Mouse (Mus musculus) liver, embryonic 14.5 days (tissue): ENCODE data around the gene Tmem189. TPM values are rescaled to one million over a fixed set of nuclear protein-coding genes. Genes with fewer than 3 reads are reported as not detected.

Experiments used
- ATAC-seq: fragments of 200-750 bp; cut with Nextera tagmentation; 2 replicates; pipeline ENCODE4 v1.8.0; 2017; ENCODE audit warnings: moderate number of reproducible peaks, mild to moderate bottlenecking, moderate library complexity; ENCODE audit not compliant: insufficient read depth
- DNase-seq, 3 experiments: peaks; one replicate each; pipeline ENCODE4 v3.0.0-alpha.2; 2012 to 2013; ENCODE audit warnings: low read depth in 3 of 3, low spot score in 3 of 3
- H3K27ac ChIP-seq: fragments of 300-500 bp; sonication (generic); 2 replicates; pipeline ENCODE4 v1.5.1; 2014; ENCODE audit warnings: moderate library complexity, mild to moderate bottlenecking, control low read depth, inconsistent platforms
- H3K27me3 ChIP-seq: fragments of 300-500 bp; sonication (generic); 2 replicates; pipeline ENCODE4 v1.6.1; 2014; ENCODE audit warnings: mild to moderate bottlenecking, low read length, moderate library complexity; ENCODE audit not compliant: control insufficient read depth, insufficient read depth
- H3K36me3 ChIP-seq: fragments of 300-500 bp; sonication (generic); replicated peaks from 2 replicates; pipeline ENCODE4 v1.6.1; 2014; ENCODE audit warnings: low read depth; ENCODE audit not compliant: control insufficient read depth, insufficient read depth
- H3K4me1 ChIP-seq, 2 experiments: fragments of 200-500 bp in 1 of 2; fragments of 300-500 bp in 1 of 2; sonication (generic) in 1 of 2; replicated peaks; 2 replicates each; pipeline ENCODE4 v1.6.1; 2012 to 2014; ENCODE audit warnings: antibody characterized with exemption in 1 of 2, inconsistent platforms in 1 of 2, low read length in 1 of 2; ENCODE audit not compliant: control insufficient read depth in 2 of 2, insufficient read depth in 2 of 2
- H3K4me2 ChIP-seq: fragments of 300-500 bp; sonication (generic); 2 replicates; pipeline ENCODE4 v1.6.1; 2014; ENCODE audit warnings: low read depth, mild to moderate bottlenecking, control low read depth, moderate library complexity
- H3K4me3 ChIP-seq, 2 experiments: fragments of 200-500 bp in 1 of 2; fragments of 300-500 bp in 1 of 2; sonication (generic) in 1 of 2; 2 replicates each; pipeline ENCODE4 v1.5.1; 2012 to 2014; ENCODE audit warnings: low read depth in 2 of 2, low read length in 2 of 2, mild to moderate bottlenecking in 2 of 2, control low read depth in 1 of 2, inconsistent platforms in 1 of 2, moderate library complexity in 1 of 2; ENCODE audit not compliant: insufficient read depth in 1 of 2
- H3K9ac ChIP-seq: fragments of 300-500 bp; sonication (generic); replicated peaks from 2 replicates; pipeline ENCODE4 v1.6.1; 2014; ENCODE audit warnings: mild to moderate bottlenecking, control low read depth, moderate library complexity
- H3K9me3 ChIP-seq: fragments of 300-500 bp; sonication (generic); 2 replicates; pipeline ENCODE4 v1.6.1; 2016; ENCODE audit warnings: low read length, mixed read lengths; ENCODE audit not compliant: control insufficient read depth
- CTCF ChIP-seq: IDR thresholded peaks from 2 replicates; pipeline ENCODE4 v1.5.1; 2016; ENCODE audit warnings: antibody characterized with exemption, low read depth, control low read depth
- EP300 ChIP-seq: IDR thresholded peaks from 2 replicates; pipeline ENCODE4 v1.6.1; 2016; ENCODE audit warnings: antibody characterized with exemption, low read depth
- WGBS: fragments of 180-500 bp; shearing (Covaris S2); extraction: QIAGEN DNeasy Blood & Tissue Kit; methylation state at CpG from one replicate; pipeline ENCODE4 v1.1.7; 2014; ENCODE audit not compliant: insufficient replicate concordance; 5-methylcytosine and 5-hydroxymethylcytosine counted together
- polyA plus RNA-seq, 2 experiments: library from polyadenylated mRNA; depleted of rRNA in 1 of 2; stranded (reverse) in 1 of 2; unstranded in 1 of 2; fragments of >200 nt; fragmentation: Nextera tagmentation in 1 of 2; extraction: Ambion mirVana in 1 of 2; gene quantifications; 2 replicates each; pipeline versions ENCODE4 v1.2.1 to v1.2.3; 2012 to 2014

Tmem189 gene
- polyA plus RNA-seq, 2 experiments, result 12.4 to 14.6 TPM

DNA sequence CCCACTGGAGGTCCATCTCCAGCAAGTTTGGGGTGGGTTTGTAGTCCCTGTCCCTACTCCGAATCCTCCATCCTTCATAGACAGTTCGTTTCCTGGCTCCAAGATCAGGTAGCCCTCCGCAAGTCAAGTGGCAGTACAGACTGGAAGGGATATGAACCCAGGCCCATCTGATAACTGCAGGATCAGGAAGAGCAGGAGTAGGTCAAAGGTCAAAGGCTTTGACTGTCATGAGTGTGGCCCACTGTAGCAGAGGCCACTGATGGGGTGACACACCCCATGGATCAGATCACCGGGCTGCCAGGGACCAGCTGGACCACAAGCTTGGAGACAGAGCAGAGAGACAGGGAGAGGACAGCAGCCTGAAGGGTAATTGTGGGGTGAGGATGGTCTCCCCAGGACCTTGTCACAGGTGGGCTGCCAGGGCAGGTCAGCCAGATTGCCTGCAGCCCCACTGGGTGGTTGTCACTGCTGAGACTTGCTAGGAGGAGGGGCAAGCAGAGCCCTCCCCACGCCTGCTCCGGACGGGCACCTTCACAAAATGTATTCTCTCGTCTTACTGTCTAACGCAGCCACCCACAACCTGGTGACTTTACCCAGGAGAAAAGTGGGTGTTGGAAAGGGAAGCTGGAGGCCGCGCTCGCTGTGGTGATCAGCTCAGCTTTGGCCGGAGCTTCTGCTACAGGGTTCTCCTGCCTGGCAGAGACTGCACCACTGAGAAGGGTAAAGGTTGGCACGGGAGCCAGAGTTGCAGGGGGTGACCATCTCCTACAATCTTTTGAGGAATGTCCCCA, 2.4 kb upstream of the Tmem189 start:
- no peak for TF ChIP-seq EP300
- TF ChIP-seq CTCF, result no peak
- 0 out of 4 replicates have a peak, but pooled peaks cover 0 to 2% of the 10 kb centered on the region in 2 experiments for H3K4me1 ChIP-seq
- H3K9ac ChIP-seq, result no peak overlapping the region
- H3K4me2 ChIP-seq, result no peak overlapping the region; the same call in 1 of the 2 replicates
- no peak for ATAC-seq
- H3K36me3 ChIP-seq, result no peaks in the 10 kb centered on the region
- H3K27me3 ChIP-seq, result peaks cover 19% of the 10 kb centered on the region
- H3K27ac ChIP-seq, result no peak overlapping the region
- H3K9me3 ChIP-seq, result no peaks in the 10 kb centered on the region
- H3K4me3 ChIP-seq, result no peak overlapping the region; a peak in 1 of 4 replicates
- 74% methylated on average over 14 of the region's 14 CpGs for WGBS
- DNase-seq, result no peak

DNA sequence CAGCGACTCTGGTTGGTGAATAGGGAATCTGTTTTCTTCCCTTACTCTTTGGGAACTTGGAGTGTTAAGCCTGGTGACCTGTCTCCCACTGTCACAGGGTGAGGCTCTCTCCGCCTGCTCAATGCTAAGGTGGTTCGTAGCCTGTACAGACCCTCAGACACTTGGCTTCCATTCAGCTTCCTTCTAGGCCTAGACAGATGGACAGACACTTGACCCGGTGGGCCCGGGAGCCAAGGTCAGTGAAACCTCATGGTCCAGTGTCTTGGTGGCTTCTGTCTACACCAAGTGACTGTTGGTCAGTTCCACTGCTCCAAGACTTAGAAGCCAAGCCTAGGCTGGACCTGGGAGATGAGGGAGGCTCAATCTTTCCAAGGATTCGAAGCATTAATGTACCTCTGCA, 1.8 kb upstream of the Tmem189 start:
- ATAC-seq (no peak), DNase-seq (no peak)
- H3K27me3 ChIP-seq, result peaks cover 19% of the 10 kb centered on the region
- peak overlapping the region; percentile 10 to 41; a peak in 3 of 4 replicates for H3K4me3 ChIP-seq
- no peaks in the 10 kb centered on the region for H3K9me3 ChIP-seq
- H3K4me2 ChIP-seq, result peak overlapping the region; percentile 68
- WGBS, result 70% methylated on average over 6 of the region's 6 CpGs
- TF ChIP-seq EP300 (no peak), CTCF (no peak)
- H3K9ac ChIP-seq, result no peak overlapping the region
- H3K4me1 ChIP-seq, result 0 out of 4 replicates have a peak, but pooled peaks cover 0 to 2% of the 10 kb centered on the region in 2 experiments
- no peaks in the 10 kb centered on the region for H3K36me3 ChIP-seq
- no peak overlapping the region for H3K27ac ChIP-seq

DNA sequence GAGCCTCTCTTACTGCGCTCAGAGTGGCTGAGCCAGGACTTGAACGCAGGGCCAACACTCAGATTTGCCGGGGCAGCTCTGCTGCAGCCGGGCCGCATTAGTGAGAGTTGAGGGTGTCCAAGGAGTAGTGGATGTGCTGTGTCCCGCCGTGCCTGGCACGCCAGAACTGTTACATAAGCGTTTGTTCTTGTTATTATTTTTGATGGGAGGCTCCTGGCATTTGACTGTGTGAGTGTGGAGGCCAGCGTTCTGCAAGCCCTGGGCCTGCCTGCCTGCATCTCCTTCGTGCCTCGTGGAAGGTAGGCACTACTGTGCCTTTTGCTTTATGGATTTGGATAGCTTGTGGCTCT, 1.3 kb upstream of the Tmem189 start:
- Histone ChIP-seq H3K4me1 (0 out of 4 replicates have a peak, but pooled peaks cover 0 to 2% of the 10 kb centered on the region in 2 experiments), H3K9me3 (no peaks in the 10 kb centered on the region), H3K4me2 (peak overlapping the region; percentile 68), H3K4me3 (peak overlapping the region; percentile 41 to 61), H3K9ac (no peak overlapping the region; the same call in 1 of the 2 replicates), H3K36me3 (no peaks in the 10 kb centered on the region), H3K27ac (no peak overlapping the region), H3K27me3 (peaks cover 19% of the 10 kb centered on the region)
- 62% methylated on average over 12 of the region's 12 CpGs for WGBS
- TF ChIP-seq EP300 (no peak), CTCF (no peak)
- no peak for ATAC-seq
- DNase-seq, result no peak

GRCm38 (mm10) chr2:167690219-167690961, 768 bp upstream of the Tmem189 start:
- no peak overlapping the region for H3K27ac ChIP-seq
- H3K9me3 ChIP-seq, result no peaks in the 10 kb centered on the region
- peak overlapping the region; percentile 65 for H3K9ac ChIP-seq
- WGBS, result 25% methylated on average over 15 of the region's 15 CpGs
- peaks cover 19% of the 10 kb centered on the region for H3K27me3 ChIP-seq
- no peak for DNase-seq
- H3K36me3 ChIP-seq, result no peaks in the 10 kb centered on the region
- H3K4me2 ChIP-seq, result peak overlapping the region; percentile 68
- 0 out of 4 replicates have a peak, but pooled peaks cover 0 to 2% of the 10 kb centered on the region in 2 experiments for H3K4me1 ChIP-seq
- TF ChIP-seq EP300 (no peak), CTCF (no peak)
- ATAC-seq, result no peak
- peak overlapping the region; percentile 57 to 61 for H3K4me3 ChIP-seq
